Mouse (Mus musculus) CD4-positive, CD25-positive, alpha-beta regulatory T cell, adult 2 months (primary cell): ENCODE data around the gene Hnf4a.
"Not testable (repeated sequence)": the region's sequence is repeated elsewhere in the genome, so short reads cannot be mapped to it uniquely, and the experiment has no call there.

Experiments used
- DNase-seq: peaks from one replicate; pipeline ENCODE4 v3.0.0-alpha.2; 2012; ENCODE audit warnings: low read depth, low spot score

Gene Hnf4a

DNA sequence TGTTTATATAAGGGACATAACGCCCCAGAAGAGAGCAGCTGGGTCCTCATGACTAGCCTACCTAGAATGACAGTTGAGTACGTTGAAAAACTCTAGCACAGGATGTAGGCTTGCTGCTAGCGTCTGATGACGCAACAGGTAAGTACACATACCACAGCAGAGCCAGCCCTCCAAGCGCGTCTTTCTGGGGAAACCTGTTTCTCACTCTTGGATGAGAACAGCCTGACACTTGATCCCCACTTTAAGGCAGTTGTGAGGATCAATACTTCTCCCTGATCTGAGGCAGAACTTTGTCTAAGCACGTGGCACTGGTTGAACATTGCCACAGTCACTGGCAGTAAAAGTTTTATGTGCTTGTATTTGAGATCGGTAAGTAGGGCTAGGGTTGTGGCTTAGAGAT is 113.8 kb downstream of the Hnf4a start:
- no peak for DNase-seq

- not testable (repeated sequence) for DNase-seq
These were observed 114.8 kb downstream of the Hnf4a start for GRCm38 (mm10) chr2:163621401-163621800.
